Comparison of ENCODE assay signal across 8 mouse cellular contexts in the genomic region with DNA sequence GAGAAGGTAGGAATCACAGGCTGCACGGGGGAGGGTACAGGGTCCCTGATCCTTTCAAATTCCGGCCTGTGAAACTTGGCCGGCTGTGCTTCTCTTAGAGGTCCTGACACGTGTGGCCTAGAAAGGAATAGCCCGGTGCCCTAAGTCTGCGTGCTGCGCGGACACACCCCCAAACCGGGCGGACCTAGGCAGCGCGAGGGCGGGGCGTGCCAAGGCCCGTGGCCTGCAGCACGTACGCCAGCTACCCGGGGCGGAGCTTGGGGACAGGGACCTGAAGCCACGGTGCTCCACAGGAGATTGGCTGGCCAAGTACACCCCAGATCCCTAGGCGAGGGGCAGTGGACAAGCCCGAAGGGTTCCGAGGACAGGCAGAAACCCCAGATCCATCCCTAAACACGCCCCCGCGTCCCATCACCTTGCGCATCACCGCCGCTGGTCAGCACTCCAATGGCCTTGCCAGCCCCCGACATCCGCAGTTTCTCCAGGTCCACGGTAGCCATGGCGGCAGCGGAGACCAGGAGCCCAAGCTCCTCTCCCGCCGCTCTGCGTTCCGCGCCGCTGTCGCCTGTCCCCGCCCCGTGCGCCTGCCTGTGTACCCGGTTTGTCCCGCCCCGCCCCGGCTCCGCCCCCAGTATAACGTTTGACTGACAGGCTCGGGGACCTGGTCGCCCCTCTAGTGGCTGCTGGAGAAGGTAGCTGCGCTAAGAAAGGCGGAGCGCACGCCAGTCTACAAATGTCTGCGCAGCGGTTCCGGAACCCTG. TPM values are rescaled to one million over a fixed set of nuclear protein-coding genes. Genes with fewer than 3 reads are reported as not detected.
DNase-seq lines count a peak whose midpoint lies in the region; ATAC-seq lines count a peak whose summit lies in the region.

No protein-coding gene starts in this region.

- peak overlapping the region; percentile 98 for H3K27ac ChIP-seq in intestine, embryonic 14.5 days (ENCODE audit: low read depth)

- H3K9ac ChIP-seq in intestine, embryonic 14.5 days (ENCODE audit: low read length): peak overlapping the region; percentile 87

- no peaks in the 10 kb centered on the region for H3K27me3 ChIP-seq in intestine, embryonic 14.5 days (replicated peaks; ENCODE audit: control insufficient read depth, insufficient read depth, low read length)

- peaks cover 30% of the 10 kb centered on the region for H3K4me1 ChIP-seq in intestine, embryonic 14.5 days (replicated peaks; ENCODE audit: control insufficient read depth, insufficient read depth, low read length)

- H3K4me3 ChIP-seq in intestine, embryonic 14.5 days (ENCODE audit: low read depth, low read length): peak overlapping the region; percentile 69

- DNase-seq in adipocyte (ENCODE audit: low spot score): peak; percentile 88
- peak; percentile 97 for DNase-seq in embryo, embryonic 10 days (ENCODE audit: low spot score)
- DNase-seq in gastrocnemius, postnatal 14 days: peak; percentile 96
- DNase-seq in intestine, embryonic 14.5 days (ENCODE audit: low spot score): peak; percentile 98
- DNase-seq in left cerebral cortex, postnatal 14 days (ENCODE audit: low spot score in 2 of 2): peak; percentile 94 to 95
- DNase-seq in mesoderm, embryonic 11.5 days (ENCODE audit: low read depth, low spot score): peak; percentile 93
- peak; percentile 92 for DNase-seq in right cerebral cortex, postnatal 36 days (ENCODE audit: low spot score in 2 of 2)
- peak; percentile 98 for DNase-seq in yolk sac, embryonic 10.5 days (ENCODE audit: low spot score)

- peak; percentile 94 for ATAC-seq in intestine, embryonic 14.5 days (replicated peaks; ENCODE audit: low FRiP score, low TSS enrichment, low read depth)

- H3K9me3 ChIP-seq in intestine, embryonic 14.5 days (ENCODE audit: control insufficient read depth, low read length): no peaks in the 10 kb centered on the region

- intact Hi-C loops in gastrocnemius, postnatal 14 days (cut with DNase I; ENCODE audit: low total_unique reads): no loop called here
- intact Hi-C loops in left cerebral cortex, postnatal 14 days (cut with DNase I): no loop called here

- H3K36me3 ChIP-seq in intestine, embryonic 14.5 days (ENCODE audit: control insufficient read depth, insufficient read depth, low read length): peaks cover 8% of the 10 kb centered on the region; the same call in 1 of the 2 replicates

- under 1% methylated on average over 59 of the region's 59 CpGs for WGBS in intestine, embryonic 14.5 days

- peak overlapping the region; percentile 55 for H3K4me2 ChIP-seq in intestine, embryonic 14.5 days (ENCODE audit: low read length)

RNA-seq across cellular contexts. Expression of a gene that starts 0.5 kb away (rescaled TPM):
- 1 to 10 TPM; 9.0 to 9.3 TPM for total RNA-seq in gastrocnemius, postnatal 14 days (2021)
- 244 and 252 TPM in 2 replicates for polyA plus RNA-seq in intestine, embryonic 14.5 days (2014; fragmentation: Nextera tagmentation; extraction: Ambion mirVana)
- 100 to 1,000 TPM; 117 to 120 TPM for total RNA-seq in left cerebral cortex, postnatal 14 days (2021)

RNA-seq across cellular contexts. Expression of a gene that starts 31.0 kb away (rescaled TPM):
- 1 to 10 TPM; 3.7 to 4.6 TPM for total RNA-seq in gastrocnemius, postnatal 14 days (2021)
- 23.5 and 24.7 TPM in 2 replicates for polyA plus RNA-seq in intestine, embryonic 14.5 days (2014; fragmentation: Nextera tagmentation; extraction: Ambion mirVana)
- 10 to 100 TPM; 33.0 to 37.4 TPM for total RNA-seq in left cerebral cortex, postnatal 14 days (2021)

RNA-seq across cellular contexts. Expression of a gene that starts 32.4 kb away (rescaled TPM):
- not detected for total RNA-seq in gastrocnemius, postnatal 14 days (2021)
- 0.34 TPM in 1 of 2 replicates, not detected in the other for polyA plus RNA-seq in intestine, embryonic 14.5 days (2014; fragmentation: Nextera tagmentation; extraction: Ambion mirVana)
- total RNA-seq in left cerebral cortex, postnatal 14 days (2021): under 1 TPM in 1 of 2 experiments, not detected in 1; 0.33 TPM

RNA-seq across cellular contexts. Expression of a gene that starts 34.0 kb away (rescaled TPM):
- not detected for total RNA-seq in gastrocnemius, postnatal 14 days (2021)
- polyA plus RNA-seq in intestine, embryonic 14.5 days (2014; fragmentation: Nextera tagmentation; extraction: Ambion mirVana): 0.15 and 0.31 TPM in 2 replicates
- under 1 TPM in 1 of 2 experiments, not detected in 1; 0.27 TPM for total RNA-seq in left cerebral cortex, postnatal 14 days (2021)

RNA-seq across cellular contexts. Expression of a gene that starts 39.0 kb away (rescaled TPM):
- under 1 TPM; 0.04 to 0.33 TPM for total RNA-seq in gastrocnemius, postnatal 14 days (2021)
- polyA plus RNA-seq in intestine, embryonic 14.5 days (2014; fragmentation: Nextera tagmentation; extraction: Ambion mirVana): 0.42 and 1.2 TPM in 2 replicates
- 10 to 100 TPM; 32.1 to 33.3 TPM for total RNA-seq in left cerebral cortex, postnatal 14 days (2021)

Comparison
In these comparisons a context has a peak if more than half of its experiments do, and no peak if none do; other contexts are left out.
1. Peak in every context shown above with its lines: DNase-seq, ATAC-seq, H3K4me3 ChIP-seq and H3K27ac ChIP-seq.
2. RNA of a gene that starts 0.5 kb away (total RNA-seq): 117 to 120 TPM in left cerebral cortex, postnatal 14 days; 9.0 to 9.3 TPM in gastrocnemius, postnatal 14 days; every median in the first group is over 10 times any median in the second.
3. RNA of a gene that starts 31.0 kb away (total RNA-seq): 33.0 to 37.4 TPM in left cerebral cortex, postnatal 14 days; 3.7 to 4.6 TPM in gastrocnemius, postnatal 14 days; every median in the first group is over 4 times any median in the second.